Mouse (Mus musculus) B cell, adult 2 months (primary cell): ENCODE data around the gene Lama4.

Experiments used
- DNase-seq, 2 experiments: peaks; one replicate each; pipeline ENCODE4 v3.0.0; 2022

Gene Lama4

DNA sequence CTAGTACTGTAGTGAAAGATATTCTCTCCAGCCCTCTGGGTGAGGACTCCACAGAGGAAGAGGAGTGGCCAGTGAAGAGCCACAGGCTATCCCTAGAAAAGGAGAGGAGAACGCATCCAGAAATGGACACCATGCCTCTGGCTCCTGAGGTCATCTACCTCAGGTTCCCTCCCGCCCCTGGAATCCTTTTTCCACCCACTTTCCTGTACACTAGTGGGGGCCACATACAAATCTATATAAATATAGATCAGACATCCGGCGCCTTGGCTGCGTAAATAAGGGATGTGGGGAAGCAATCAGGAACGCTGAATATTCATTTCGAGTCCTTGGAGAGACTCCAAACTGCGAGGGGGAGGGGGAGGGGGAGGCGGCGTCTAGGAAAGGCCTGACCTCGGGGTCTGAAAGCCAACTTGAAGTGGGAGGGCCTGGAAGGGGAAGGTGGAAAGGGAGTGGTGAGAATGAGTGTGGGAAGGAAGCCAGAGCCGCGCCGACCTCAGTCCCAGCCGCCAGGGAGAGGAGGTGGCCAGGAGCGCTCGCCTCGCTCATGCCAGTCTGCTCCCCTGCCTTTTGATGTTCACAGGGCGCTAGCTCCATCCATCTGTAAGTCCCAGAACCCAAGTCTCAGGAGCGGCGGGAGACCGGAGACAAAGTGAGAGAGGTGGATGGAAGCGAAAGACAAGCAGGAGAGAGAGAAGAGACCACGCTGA, at the start of gene Lama4:
Gene Lama4, plus strand, starts transcription at position 441 of the 707 bp plus-strand sequence.
- DNase-seq: no peak

- no peak for DNase-seq
Measured at GRCm38 (mm10) chr10:38916027-38916617, 49.2 kb upstream of the Lama4 start.

DNA sequence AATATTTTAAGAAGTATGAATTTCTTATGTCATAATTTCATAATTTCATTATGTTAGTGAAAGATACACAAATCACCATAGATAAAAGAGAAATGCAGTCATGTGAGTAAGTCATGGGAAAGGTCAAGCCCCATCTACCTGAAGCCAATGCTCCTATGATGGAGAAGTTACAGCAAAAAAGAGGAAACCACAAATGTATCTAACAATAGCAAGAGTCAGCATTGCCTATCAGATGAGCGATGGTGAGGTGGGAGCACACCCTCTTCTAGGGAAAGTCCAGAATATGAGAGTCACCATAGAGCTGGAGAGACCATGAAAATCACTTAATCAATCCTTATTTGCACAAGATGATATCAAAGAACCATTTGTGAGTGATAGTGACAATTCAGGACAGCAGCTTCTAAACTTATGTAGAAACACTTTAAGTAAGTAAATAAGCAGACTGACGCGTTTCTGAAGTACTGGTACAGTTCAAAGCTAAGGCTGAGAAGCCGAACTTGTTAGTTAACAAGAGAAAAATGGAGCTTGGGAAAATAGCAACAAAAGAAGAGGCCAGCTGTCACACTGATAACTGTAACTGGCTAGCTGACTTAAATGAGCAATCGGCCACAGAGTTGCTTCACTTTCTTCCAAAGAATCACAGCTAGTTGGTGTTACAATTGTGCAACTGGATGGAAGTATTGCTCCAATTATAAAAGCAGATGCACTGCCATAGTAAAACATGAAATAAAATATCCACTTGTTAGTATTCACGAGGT, 36.2 kb upstream of the Lama4 start:
- DNase-seq: no peak

DNA sequence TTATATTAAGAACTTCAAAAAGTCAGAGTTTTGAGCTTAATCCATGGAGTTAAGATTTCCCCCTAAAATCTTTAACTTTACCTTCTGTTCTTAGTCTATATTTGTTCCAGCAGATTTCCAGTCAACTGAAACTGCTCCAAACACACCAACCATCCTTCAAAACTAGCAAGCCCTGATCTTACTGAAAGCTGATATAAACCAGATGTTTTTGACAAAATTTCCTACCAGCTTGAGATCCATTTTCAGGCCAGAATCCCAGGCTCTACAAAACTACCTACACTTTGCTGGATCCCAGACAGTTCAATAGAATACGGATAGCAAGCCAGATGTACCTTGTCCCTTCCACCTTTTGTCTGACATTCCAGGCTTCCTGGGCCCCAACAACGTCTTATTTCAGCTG, 20.6 kb upstream of the Lama4 start:
- DNase-seq: no peak

DNA sequence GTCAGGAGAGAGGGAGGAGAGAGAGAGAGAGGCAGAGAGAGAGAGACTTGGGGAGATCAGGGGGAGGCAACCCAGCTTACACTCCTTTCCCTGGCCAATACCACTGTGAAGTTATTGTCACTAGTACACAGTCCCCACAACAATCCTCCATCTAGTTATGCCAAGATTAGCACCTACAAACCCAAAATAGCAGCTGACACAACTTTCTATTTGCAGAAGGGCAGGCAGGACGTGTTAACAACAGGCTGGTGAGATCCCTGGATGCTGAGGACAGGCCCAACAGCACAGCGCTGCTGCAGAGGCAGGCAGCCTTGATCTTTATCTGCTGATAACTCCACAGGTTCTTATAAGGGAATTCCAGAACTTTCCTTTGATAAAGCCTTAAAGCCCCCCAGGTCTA, 3.4 kb upstream of the Lama4 start:
- DNase-seq: no peak

GRCm38 (mm10) chr10:38964719-38965074, 618 bp upstream of the Lama4 start:
- DNase-seq: no peak

- DNase-seq: no peak
Measured at GRCm38 (mm10) chr10:38965857-38966256, 542 bp downstream of the Lama4 start.

- DNase-seq: no peak
Measured at GRCm38 (mm10) chr10:38966646-38967045, 1.3 kb downstream of the Lama4 start.

DNA sequence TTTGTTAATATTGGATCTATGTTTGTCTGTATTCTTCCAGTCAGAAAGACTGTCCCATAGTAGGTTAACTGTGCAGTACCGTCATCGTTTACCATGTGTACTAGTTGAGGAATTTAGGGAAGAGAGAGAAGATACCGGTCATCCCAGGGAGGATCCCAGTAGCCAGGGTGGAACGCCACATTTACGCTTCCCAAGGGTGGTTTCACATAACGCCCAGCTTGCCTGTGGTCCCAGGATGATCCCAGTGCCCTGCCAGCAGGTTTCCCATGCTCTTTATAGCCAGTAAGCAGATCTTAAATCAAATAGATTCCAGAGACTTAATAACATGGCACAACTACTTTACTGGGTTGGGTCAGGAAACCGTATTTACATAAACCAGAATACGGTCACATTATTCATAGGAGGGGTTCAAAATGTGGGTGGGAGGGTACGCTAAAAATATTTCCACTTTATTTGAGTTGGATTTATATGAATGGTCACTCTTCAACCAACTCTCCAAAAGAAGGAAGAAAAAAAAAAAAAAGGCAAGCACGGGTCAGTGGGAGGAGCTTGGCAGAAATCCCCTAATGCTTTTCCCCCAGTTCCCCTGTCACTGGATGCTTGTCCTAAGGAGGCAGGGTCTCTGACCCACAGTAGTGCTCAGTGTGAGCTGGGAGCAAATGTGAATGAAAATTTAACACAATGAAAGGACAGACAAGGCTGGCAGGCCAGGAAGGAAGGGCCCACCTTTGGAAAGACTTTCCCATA, 3.2 kb downstream of the Lama4 start:
- no peak for DNase-seq

- no peak for DNase-seq
Measured at GRCm38 (mm10) chr10:38969543-38969942, 4.2 kb downstream of the Lama4 start.

DNA sequence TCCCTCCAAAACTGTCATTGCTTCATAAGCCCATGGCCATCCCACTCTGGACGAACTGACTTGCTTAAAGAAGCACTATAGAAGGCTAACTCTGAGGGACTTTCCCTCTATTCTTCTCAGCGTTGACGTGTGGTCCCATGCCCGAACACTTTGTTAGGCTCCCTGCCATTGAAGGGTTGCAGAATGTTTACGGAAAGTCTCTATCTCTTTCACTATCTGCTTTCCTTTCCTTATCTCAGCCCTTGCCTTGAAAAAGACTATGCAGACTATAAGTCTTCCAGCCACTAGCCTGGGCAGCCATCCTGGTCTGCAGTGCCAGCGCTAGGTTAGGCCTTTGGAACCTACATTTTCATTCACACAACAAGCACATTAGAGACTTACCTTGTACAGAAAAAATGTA, 4.7 kb downstream of the Lama4 start:
- DNase-seq: no peak

- DNase-seq: no peak
Measured at GRCm38 (mm10) chr10:38972221-38972946, 7.1 kb downstream of the Lama4 start.

DNA sequence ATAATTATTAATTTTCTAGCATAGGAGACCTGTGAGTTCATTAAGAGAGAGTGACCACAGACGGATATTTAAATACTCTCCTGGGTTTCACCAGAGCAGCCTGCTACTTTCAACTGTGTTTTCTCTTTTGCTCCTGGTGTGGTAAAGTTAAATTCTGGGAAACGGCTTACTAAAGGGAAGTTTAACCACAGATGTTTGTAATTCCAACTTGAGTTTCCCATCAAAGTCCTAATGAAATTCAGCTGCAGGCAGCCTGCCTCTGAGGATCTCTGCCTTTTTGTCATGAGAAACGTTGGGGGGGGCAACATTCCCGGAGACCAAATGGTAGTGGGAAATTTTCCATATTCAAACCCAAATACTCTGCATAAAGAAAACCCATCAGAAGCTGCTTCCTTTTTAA, 7.7 kb downstream of the Lama4 start:
- no peak for DNase-seq

DNA sequence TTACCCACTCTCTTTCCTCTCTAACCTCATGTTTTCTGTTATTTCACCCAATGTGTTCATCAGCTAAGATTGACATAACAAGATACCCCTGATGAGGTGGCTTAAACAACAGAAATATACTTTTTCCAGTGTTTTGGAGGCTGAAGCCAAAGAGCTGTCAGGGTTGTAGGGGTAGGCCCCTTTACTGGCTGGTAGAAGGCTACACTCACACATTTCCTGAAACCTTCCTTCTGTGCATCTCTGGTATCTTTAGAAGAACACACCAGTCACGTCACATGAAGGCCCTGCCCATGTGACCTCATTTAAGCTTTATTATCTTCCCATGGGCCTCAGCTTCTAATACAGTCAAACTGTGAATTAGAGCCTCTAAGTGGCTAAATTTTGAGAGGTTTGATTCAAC, 12.9 kb downstream of the Lama4 start:
- DNase-seq: no peak

DNA sequence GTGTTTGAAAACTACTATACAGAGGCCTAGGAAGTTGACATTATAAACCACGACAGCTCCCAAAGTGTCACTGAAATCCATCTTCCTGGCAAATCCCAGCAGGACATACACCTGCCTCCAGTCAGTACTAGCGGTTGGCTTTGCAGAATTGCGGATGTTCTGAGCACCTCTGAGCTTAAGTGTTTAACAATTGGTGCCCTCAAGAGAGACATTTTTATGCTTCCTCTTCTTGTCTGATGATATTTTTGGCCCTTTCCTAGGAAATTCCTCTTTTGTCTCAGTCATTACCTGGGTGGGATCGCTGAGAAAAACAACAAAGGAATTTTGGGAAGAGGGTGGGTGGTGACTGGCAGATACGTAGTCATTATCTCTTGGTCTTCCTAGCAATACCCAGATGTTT, 14.4 kb downstream of the Lama4 start:
- no peak for DNase-seq

- DNase-seq: no peak
Measured at GRCm38 (mm10) chr10:38980980-38981379, 15.7 kb downstream of the Lama4 start.

DNA sequence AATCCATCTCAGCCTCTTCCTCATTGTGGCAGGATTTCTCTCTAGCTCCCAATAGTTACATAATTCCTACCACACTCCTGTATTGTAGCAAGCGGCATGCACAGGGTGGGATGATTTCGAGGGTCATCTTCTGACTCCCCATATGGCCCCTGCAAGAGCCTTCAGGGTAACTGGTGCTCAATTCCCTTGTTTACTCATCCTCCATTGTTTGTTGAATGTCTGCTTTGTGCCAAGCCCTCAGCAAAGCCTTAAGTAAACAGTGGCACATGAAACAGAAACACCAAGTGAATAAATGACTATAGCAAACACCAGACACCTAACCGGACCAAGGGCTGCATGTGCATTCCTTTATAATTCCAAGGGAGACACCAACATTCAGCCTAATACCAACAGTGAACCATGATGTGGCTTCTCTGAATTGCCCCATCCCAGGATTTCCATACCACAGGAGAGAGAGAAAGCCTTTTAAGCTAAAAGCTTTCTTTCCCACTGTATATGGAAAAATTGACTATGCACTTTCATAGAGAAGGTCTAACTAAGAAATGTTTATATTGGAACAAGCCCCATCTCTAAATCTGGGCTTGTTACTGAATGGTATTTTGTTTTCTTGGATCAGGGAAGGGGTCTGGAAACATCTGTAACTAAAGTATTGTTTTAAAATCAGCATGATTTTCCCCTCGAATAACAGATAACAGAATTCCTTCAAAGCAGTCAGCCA, 19.2 kb downstream of the Lama4 start:
- no peak for DNase-seq

DNA sequence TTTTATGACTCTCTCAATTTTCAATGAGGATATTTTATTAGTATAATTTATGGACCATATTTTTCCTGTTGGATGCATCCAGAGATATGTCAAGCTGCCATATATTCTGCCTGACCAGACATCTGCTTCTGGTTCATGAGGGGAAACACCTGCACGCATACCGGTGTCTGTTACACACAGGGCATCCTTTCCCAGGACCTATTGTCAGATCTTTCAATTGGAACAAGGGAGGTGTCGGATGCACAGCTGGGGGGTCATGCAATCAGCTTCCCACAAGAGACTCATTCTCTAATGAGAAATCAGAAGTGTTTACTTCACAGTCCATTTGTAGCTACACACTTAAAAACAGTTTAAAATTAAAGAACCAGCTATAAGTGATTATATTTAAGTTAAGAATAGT, 20.7 kb downstream of the Lama4 start:
- no peak for DNase-seq

GRCm38 (mm10) chr10:38992827-38993226, 27.5 kb downstream of the Lama4 start:
- DNase-seq: no peak

- no peak for DNase-seq
Measured at GRCm38 (mm10) chr10:38993632-38994424, 28.5 kb downstream of the Lama4 start.

DNA sequence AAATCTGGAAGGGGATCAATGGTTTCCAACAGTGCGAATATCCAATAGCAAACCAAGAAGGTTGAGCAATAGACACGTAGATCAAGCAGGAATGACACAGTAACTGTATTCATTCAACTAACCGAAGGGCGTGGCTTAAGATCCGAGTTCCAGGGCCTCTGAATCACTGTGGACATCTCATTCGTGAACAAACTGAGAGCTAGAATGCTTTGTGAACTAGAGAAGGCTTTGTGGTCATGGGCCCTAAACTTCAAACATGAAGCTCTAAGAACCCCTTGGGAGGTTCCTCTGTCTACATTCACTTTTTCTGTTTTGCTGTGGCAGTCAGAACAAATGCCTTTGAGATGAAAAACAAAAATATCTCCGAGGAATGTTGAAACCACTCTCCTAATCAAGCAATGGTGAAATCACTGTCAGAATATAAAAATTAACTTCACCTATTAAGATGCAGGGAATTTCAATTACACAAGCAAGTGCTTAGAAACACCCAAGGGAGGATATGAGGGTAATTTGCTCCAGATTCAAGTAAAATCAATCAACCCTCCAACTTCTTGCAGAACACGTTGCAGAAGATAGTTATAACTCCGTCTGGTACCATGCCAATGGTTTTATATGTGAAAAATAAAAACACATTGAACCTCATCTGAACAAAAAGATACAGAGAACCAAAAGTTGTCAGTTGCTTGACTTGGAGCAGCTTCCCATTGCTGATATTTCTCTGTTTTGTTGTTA, 29.6 kb downstream of the Lama4 start:
- DNase-seq: no peak
